8 mouse cellular contexts compared by ENCODE assay signal in genomic region chr13:43304700-43305099, GRCm38 (mm10). TPM values are rescaled to one million over a fixed set of nuclear protein-coding genes. Genes with fewer than 3 reads are reported as not detected.
A peak's percentile ranks its signal among the peaks of the same experiment; 100 is the strongest.
DNase-seq lines count a peak whose midpoint lies in the region; ATAC-seq lines count a peak whose summit lies in the region.

No protein-coding gene starts in this region.

- peak overlapping the region; percentile 82 for H3K9ac ChIP-seq in forebrain, embryonic 14.5 days (ENCODE audit: low read length)
- peak overlapping the region; percentile 91 for H3K9ac ChIP-seq in hindbrain, embryonic 15.5 days
- H3K9ac ChIP-seq in liver, embryonic 11.5 days (ENCODE audit: low read depth, low read length), result peak overlapping the region; percentile 40; the same call in 1 of the 2 replicates

- H3K36me3 ChIP-seq in forebrain, embryonic 14.5 days (ENCODE audit: control insufficient read depth, insufficient read depth, low read length), result no peaks in the 10 kb centered on the region
- H3K36me3 ChIP-seq in hindbrain, embryonic 15.5 days, result no peaks in the 10 kb centered on the region
- no peaks in the 10 kb centered on the region for H3K36me3 ChIP-seq in liver, embryonic 11.5 days (ENCODE audit: control insufficient read depth, insufficient read depth, low read length)

- peaks cover 20% of the 10 kb centered on the region for H3K4me1 ChIP-seq in forebrain, embryonic 14.5 days (ENCODE audit: control insufficient read depth, insufficient read depth, low read length)
- H3K4me1 ChIP-seq in hindbrain, embryonic 15.5 days (replicated peaks), result peaks cover 38% of the 10 kb centered on the region
- H3K4me1 ChIP-seq in liver, embryonic 11.5 days (replicated peaks; ENCODE audit: control insufficient read depth, insufficient read depth, low read length), result peaks cover 31% of the 10 kb centered on the region

- no peak overlapping the region for H3K27ac ChIP-seq in forebrain, embryonic 14.5 days (ENCODE audit: low read depth, low read length)
- peak overlapping the region; percentile 90 for H3K27ac ChIP-seq in hindbrain, embryonic 15.5 days (replicated peaks)
- no peak overlapping the region; the same call in 1 of the 2 replicates for H3K27ac ChIP-seq in liver, embryonic 11.5 days (ENCODE audit: low read depth, low read length)

- peak; percentile 6; the same call in 1 of the 2 replicates for ATAC-seq in forebrain, embryonic 14.5 days
- ATAC-seq in hindbrain, embryonic 15.5 days (ENCODE audit: low FRiP score, low read depth), result 0 out of 2 replicates have a peak, but pooled peaks have one; percentile 3
- no peak for ATAC-seq in liver, embryonic 11.5 days (replicated peaks; ENCODE audit: low FRiP score)
- ATAC-seq in monocyte, adult 5-6 weeks (replicated peaks; ENCODE audit: insufficient number of reproducible peaks, low FRiP score, low TSS enrichment, poor library complexity, severe bottlenecking), result 0 out of 2 replicates have a peak, but pooled peaks have one; percentile 9
- no peak for ATAC-seq in CD4-positive, CD25-positive, alpha-beta regulatory T cell, adult 4 months

- peak overlapping the region; percentile 95 for H3K4me2 ChIP-seq in forebrain, embryonic 14.5 days (ENCODE audit: low read length)
- H3K4me2 ChIP-seq in hindbrain, embryonic 15.5 days, result peak overlapping the region; percentile 70
- peak overlapping the region; percentile 100 for H3K4me2 ChIP-seq in liver, embryonic 11.5 days

- peak; percentile 44 for DNase-seq in layer of hippocampus, adult 9-11 months
- DNase-seq in layer of hippocampus, postnatal 36 days, result no peak
- peak; percentile 76 for DNase-seq in brain, adult 2 months (ENCODE audit: low read depth, low spot score)
- peak; percentile 42 for DNase-seq in forebrain, embryonic 14.5 days (ENCODE audit: low spot score)
- DNase-seq in liver, embryonic 11.5 days (ENCODE audit: low spot score), result no peak

- 0 out of 2 replicates have a peak, but pooled peaks cover 3% of the 10 kb centered on the region for H3K27me3 ChIP-seq in forebrain, embryonic 14.5 days (replicated peaks; ENCODE audit: control insufficient read depth, insufficient read depth, low read length)
- no peaks in the 10 kb centered on the region for H3K27me3 ChIP-seq in hindbrain, embryonic 15.5 days
- H3K27me3 ChIP-seq in liver, embryonic 11.5 days (replicated peaks; ENCODE audit: control insufficient read depth, insufficient read depth, low read length), result peaks cover 27% of the 10 kb centered on the region

- peak overlapping the region; percentile 72 for H3K4me3 ChIP-seq in forebrain, embryonic 14.5 days (ENCODE audit: low read depth, low read length)
- peak overlapping the region; percentile 70 for H3K4me3 ChIP-seq in hindbrain, embryonic 15.5 days
- peak overlapping the region; percentile 72 for H3K4me3 ChIP-seq in liver, embryonic 11.5 days (ENCODE audit: low read depth, low read length)

- H3K9me3 ChIP-seq in forebrain, embryonic 14.5 days (replicated peaks; ENCODE audit: control insufficient read depth, low read length), result no peaks in the 10 kb centered on the region
- H3K9me3 ChIP-seq in hindbrain, embryonic 15.5 days, result no peaks in the 10 kb centered on the region
- H3K9me3 ChIP-seq in liver, embryonic 11.5 days (ENCODE audit: control insufficient read depth, low read length), result no peaks in the 10 kb centered on the region

- 21% methylated on average over 11 of the region's 11 CpGs for WGBS in forebrain, embryonic 14.5 days
- 11% methylated on average over 11 of the region's 11 CpGs for WGBS in hindbrain, embryonic 15.5 days
- WGBS in liver, embryonic 11.5 days, result 27% methylated on average over 11 of the region's 11 CpGs

RNA-seq across cellular contexts. Expression of gene Gfod1, which starts 0.7 kb away (rescaled TPM):
- total RNA-seq in layer of hippocampus, postnatal 36 days (2021), result 100 to 1,000 TPM in 1 of 2 experiments, 10 to 100 TPM in 1; 98.0 to 109 TPM
- 2.4 and 2.7 TPM in 2 replicates for polyA plus RNA-seq in forebrain, embryonic 14.5 days (2014; fragmentation: Nextera tagmentation; extraction: Ambion mirVana)
- 2.4 and 3.0 TPM in 2 replicates for polyA plus RNA-seq in hindbrain, embryonic 15.5 days (2015; fragmentation: Nextera tagmentation; extraction: Ambion mirVana)
- polyA plus RNA-seq in liver, embryonic 11.5 days (2014; fragmentation: Nextera tagmentation; extraction: Ambion mirVana), result 0.37 and 0.42 TPM in 2 replicates
- 19.6 to 26.1 TPM (median 20.8 TPM) in 3 replicates for total RNA-seq in monocyte, adult 5-6 weeks (2017)
- 1 to 10 TPM; 1.8 to 4.2 TPM for polyA plus RNA-seq in CD4-positive, CD25-positive, alpha-beta regulatory T cell, adult 4 months (2017; shearing (Covaris generic))

Comparison
In these comparisons a context has a peak if more than half of its experiments do, and no peak if none do; other contexts are left out.
1. DNase-seq: peak in layer of hippocampus, adult 9-11 months (single experiment), brain, adult 2 months (single experiment) and forebrain, embryonic 14.5 days (single experiment); none in layer of hippocampus, postnatal 36 days (0 of 2) and liver, embryonic 11.5 days (single experiment).
2. ATAC-seq: peak in forebrain, embryonic 14.5 days (single experiment), hindbrain, embryonic 15.5 days (single experiment) and monocyte, adult 5-6 weeks (single experiment); none in liver, embryonic 11.5 days (single experiment) and CD4-positive, CD25-positive, alpha-beta regulatory T cell, adult 4 months (single experiment).
3. H3K9ac ChIP-seq: peak in every context shown above with its lines; median percentile 91 in hindbrain, embryonic 15.5 days; 82 in forebrain, embryonic 14.5 days; 40 in liver, embryonic 11.5 days.
4. Peak in every context shown above with its lines, with median percentiles within 50 percentile points of each other: H3K4me2 ChIP-seq and H3K4me3 ChIP-seq.